Mouse (Mus musculus): Measurements from ENCODE around the gene Rgs13.

Rgs13 gene

GRCm38 (mm10) chr1:144177166-144177565, at the start of gene Rgs13:
Rgs13 (minus strand) TSS chr1:144177372.
- no peak for DNase-seq (ENCODE audit: low read depth)

- peak; percentile 5 for DNase-seq (ENCODE audit: low read depth)
These were observed 38.1 kb upstream of the Rgs13 start for GRCm38 (mm10) chr1:144215230-144215629.

- no peak for DNase-seq (ENCODE audit: low read depth)
These were observed 33.7 kb upstream of the Rgs13 start for GRCm38 (mm10) chr1:144210912-144211311.

DNA sequence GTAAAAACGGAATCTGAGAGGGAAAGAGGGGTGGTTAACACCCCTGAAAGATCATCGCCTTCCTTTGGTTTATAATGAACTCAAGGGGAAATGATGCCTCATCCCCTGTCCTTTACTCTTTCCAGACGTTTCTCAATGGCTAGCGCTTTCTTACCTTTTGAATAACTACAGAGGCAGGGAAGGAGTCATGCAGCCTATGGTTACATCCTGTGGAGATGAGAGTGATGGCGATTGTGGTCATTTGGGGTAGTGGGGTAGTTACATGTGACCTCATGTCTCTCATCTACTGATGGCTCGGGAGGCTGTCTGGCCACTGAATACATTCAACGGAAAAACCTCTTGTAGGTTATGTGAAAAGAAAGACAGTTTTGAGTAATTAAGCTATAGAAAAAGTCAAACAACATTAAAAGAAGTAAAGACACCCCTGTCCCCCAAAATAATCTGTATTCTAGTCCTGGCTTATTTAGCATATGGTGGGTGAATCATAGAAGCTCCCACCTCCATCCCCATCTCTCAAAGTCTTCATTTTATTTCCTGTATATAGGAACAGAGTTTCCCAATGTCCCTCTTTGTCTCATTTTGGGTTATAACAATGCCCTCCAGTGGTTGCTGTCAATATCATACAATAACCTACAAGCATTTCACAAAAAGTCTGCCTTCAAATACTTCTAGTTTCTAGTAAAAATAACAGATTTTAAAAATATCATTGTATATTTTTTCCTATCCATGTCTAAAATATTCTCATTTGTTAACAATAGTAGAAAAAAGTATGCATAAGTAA, 29.3 kb upstream of the Rgs13 start:
- peak; percentile 5 for DNase-seq (ENCODE audit: low read depth)

DNA sequence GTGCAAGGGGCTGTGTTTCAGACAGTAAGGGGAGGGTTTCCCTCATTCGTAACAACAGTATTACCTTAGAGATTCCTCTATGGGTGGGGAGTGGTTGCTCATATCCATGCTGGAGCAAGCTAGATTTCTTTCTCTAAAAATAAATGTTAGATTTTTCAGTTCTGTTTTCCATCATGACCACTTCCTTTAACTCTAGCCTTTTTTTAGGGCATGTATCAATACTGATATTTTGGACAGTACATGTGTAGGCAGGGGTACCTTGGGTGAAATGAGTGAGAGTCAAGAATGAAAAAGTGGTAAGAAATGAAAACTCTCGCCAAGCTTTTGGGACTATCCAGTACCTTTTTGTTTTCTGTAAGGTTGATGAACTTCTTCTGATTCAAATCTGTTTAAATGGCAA, 27.6 kb upstream of the Rgs13 start:
- no peak for DNase-seq (ENCODE audit: low read depth)

DNA sequence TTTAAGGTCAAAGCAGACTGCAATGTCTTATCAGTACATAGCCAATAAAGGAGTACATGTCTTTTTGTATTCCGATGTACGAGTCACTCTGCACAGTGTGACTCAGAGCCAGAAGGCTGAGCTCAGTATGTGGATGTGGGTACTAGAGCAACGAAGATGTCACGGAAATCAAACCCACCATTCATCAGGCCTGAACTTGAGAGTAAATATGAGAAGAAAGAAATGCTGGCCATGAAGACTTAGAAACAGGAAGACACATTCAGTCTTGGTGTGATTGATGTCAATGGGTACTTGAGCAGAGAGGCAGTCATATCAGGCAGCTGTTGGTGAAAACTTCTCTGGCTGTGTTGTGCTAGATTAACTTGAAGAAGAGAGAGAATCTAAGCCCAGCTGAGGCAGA, 25.8 kb upstream of the Rgs13 start:
- DNase-seq (ENCODE audit: low read depth) = peak; percentile 45

DNA sequence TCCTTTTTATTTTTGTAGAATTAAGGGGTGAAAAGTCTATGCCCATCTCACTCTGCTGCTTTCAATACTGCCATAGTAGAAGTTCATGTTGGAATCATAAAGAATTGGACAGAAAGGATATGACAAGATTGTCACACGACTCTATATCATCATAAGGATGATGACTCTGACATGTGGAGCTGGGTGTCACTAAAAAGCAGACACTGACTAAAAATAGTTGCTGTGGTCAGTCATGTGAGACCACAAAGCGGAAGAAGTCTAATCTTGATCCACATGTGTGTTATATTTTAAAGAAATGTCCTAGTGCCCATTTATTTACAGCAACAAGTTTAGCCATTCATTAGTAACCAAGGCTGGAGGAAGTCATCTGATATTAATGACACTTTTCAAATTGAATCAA, 23.3 kb upstream of the Rgs13 start:
- DNase-seq (ENCODE audit: low read depth) = no peak

GRCm38 (mm10) chr1:144199538-144199937, 22.4 kb upstream of the Rgs13 start:
- DNase-seq (ENCODE audit: low read depth) = no peak

DNA sequence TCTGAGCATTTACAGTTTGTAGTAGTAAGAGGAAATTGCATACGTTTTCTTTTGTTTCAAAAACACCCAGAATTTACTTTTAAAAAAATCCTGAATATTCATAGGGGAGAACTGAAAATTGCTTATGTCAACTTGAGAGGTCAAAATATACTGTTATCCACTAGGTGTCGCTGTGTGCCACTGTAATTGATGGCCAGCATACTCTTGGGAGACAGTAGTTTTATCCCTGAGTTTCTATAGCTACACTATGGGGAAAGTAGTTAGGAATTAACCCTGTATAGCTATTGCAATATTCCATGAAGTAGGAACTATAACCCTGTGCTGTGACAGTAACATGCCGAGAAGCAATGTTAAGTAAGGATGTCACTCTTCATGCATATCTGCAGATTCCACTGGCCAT, 20.5 kb upstream of the Rgs13 start:
- DNase-seq (ENCODE audit: low read depth) = peak; percentile 88

- DNase-seq (ENCODE audit: low read depth) = no peak
These were observed 9.7 kb upstream of the Rgs13 start for GRCm38 (mm10) chr1:144186655-144187396.

GRCm38 (mm10) chr1:144184955-144185715, 8.0 kb upstream of the Rgs13 start:
- no peak for DNase-seq (ENCODE audit: low read depth)

DNA sequence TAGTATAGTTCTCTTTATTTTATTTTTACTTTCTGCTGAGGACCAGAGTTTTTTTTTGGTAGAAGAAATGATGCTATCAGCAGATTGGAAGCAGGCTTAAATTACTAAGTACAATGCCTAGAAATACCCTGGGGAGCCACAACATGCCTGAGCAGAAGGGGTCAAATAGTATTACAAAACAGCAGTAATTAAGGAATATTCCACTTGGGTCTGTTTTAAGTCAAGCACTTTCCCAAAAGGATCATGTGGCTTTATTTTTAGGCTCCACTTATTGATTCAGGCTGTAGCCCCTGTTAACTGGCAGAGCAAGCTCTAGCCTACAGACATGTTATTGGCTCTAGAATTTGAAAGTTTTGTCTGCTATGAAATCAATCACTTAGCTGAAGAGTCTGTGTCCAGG, 6.5 kb upstream of the Rgs13 start:
- DNase-seq (ENCODE audit: low read depth) = peak; percentile 50

GRCm38 (mm10) chr1:144179559-144179958, 2.4 kb upstream of the Rgs13 start:
- DNase-seq (ENCODE audit: low read depth) = peak; percentile 5

- DNase-seq (ENCODE audit: low read depth) = no peak
These were observed 1.2 kb upstream of the Rgs13 start for GRCm38 (mm10) chr1:144178281-144178957.

DNA sequence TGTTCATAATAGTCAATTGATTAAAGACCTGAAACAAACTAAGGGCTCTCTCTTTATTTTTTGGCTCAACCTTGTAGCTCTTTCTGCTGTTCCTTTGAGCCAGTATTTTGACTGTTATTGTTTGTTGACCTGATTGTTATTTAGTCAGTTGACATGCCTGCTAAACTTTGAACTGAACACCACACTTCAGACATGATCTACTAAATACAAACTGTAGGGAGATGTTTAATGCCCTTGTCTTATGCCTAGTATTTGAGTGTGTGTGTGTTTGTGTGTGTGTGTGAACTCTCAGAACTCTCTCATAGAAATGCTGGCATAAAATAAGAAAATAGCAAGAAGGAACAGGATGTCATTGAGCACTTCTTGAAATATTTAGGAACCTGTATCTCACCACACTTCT, 448 bp upstream of the Rgs13 start:
- no peak for DNase-seq (ENCODE audit: low read depth)

DNA sequence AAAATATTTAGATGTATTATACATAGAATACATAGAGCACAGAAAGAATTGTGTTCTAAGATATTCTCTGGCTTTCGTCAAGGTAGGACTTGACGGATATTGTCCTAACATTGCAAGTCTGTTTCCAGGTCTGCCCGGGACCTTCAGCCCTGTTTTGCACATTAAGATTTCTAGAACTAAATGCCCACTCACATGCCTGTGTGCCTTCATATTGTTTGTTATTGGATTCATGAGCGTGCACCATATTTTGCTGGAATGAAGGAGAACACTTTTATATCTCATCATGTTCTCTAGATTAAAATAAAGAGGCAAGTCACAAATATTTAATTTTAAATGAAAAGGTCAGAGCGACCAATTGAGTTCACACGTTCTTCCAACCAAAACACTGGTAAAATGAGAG, 2.4 kb downstream of the Rgs13 start:
- DNase-seq (ENCODE audit: low read depth) = no peak

GRCm38 (mm10) chr1:144173568-144174036, 3.6 kb downstream of the Rgs13 start:
- DNase-seq (ENCODE audit: low read depth) = no peak

DNA sequence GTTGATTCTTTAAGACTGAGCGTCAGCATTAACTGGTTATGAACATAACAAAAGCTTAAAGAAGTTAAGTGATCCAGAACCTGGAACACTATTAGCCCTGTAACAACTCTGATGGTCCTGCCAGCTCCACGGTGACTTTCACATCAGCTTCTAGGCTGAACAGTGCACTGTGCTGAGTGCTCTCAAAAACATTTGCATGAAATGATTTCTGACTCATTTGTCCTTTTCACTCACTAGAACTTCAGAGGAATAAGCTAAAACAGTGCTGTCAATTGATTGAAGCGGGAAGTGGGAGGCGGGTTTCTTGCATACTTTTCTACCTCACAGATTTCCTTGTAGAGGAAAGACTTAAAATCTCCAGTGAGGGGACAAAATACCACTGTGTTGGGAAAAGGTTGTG, 8.3 kb downstream of the Rgs13 start:
- DNase-seq (ENCODE audit: low read depth) = no peak

GRCm38 (mm10) chr1:144167761-144168160, 9.4 kb downstream of the Rgs13 start:
- no peak for DNase-seq (ENCODE audit: low read depth)

GRCm38 (mm10) chr1:144166897-144167296, 10.3 kb downstream of the Rgs13 start:
- DNase-seq (ENCODE audit: low read depth) = no peak

- no peak for DNase-seq (ENCODE audit: low read depth)
These were observed 10.9 kb downstream of the Rgs13 start for GRCm38 (mm10) chr1:144166275-144166674.

- no peak for DNase-seq (ENCODE audit: low read depth)
These were observed 24.6 kb downstream of the Rgs13 start for GRCm38 (mm10) chr1:144152526-144152925.

All from NIH3T3 (cell line).